Mouse (Mus musculus): Measurements from ENCODE around the gene Cep85l. TPM values are rescaled to one million over a fixed set of nuclear protein-coding genes. Genes with fewer than 3 reads are reported as not detected.

Gene Cep85l
- 5.6 and 5.9 TPM in 2 replicates for polyA plus RNA-seq (2015; fragmentation: Nextera tagmentation; extraction: Ambion mirVana)

- Histone ChIP-seq H3K27ac (peak within 1 kb of the TSS; percentile 97), H3K4me2 (peak within 1 kb of the TSS; percentile 65), H3K4me3 (peak within 1 kb of the TSS; percentile 87), H3K36me3 (ENCODE audit: poor library complexity, severe bottlenecking) (no peaks in the 10 kb centered on the region), H3K27me3 (no peaks in the 10 kb centered on the region), H3K9ac (peak within 1 kb of the TSS; percentile 96), H3K9me3 (replicated peaks) (no peaks in the 10 kb centered on the region), H3K4me1 (peaks cover 27% of the 10 kb centered on the region)
- peak; percentile 99 for ATAC-seq
- under 1% methylated on average over 27 of the region's 31 CpGs for WGBS
Measured at GRCm38 (mm10) chr10:53379709-53380106, at the start of gene Cep85l. Gene Cep85l (minus strand): TSS chr10:53379947.

- peaks cover 25% of the 10 kb centered on the region for H3K4me1 ChIP-seq
- WGBS = 63% methylated on average over 7 of the region's 7 CpGs
- ATAC-seq = no peak
- no peaks in the 10 kb centered on the region for H3K36me3 ChIP-seq (ENCODE audit: poor library complexity, severe bottlenecking)
- no peak overlapping the region for H3K9ac ChIP-seq
- no peak overlapping the region for H3K4me3 ChIP-seq
- no peaks in the 10 kb centered on the region for H3K9me3 ChIP-seq (replicated peaks)
- no peaks in the 10 kb centered on the region for H3K27me3 ChIP-seq
- 0 out of 2 replicates have a peak overlapping the region, but pooled peaks have one; percentile 60 for H3K27ac ChIP-seq
- no peak overlapping the region for H3K4me2 ChIP-seq
Measured at GRCm38 (mm10) chr10:53428695-53429447, 49.1 kb upstream of the Cep85l start.

- WGBS = 87% methylated on average over 2 of the region's 2 CpGs
- ATAC-seq = no peak
- peaks cover 25% of the 10 kb centered on the region for H3K4me1 ChIP-seq
- no peak overlapping the region for H3K4me2 ChIP-seq
- no peaks in the 10 kb centered on the region for H3K36me3 ChIP-seq (ENCODE audit: poor library complexity, severe bottlenecking)
- no peak overlapping the region for H3K4me3 ChIP-seq
- no peaks in the 10 kb centered on the region for H3K27me3 ChIP-seq
- no peak overlapping the region for H3K27ac ChIP-seq
- no peak overlapping the region for H3K9ac ChIP-seq
- no peaks in the 10 kb centered on the region for H3K9me3 ChIP-seq (replicated peaks)
Measured at GRCm38 (mm10) chr10:53426524-53426923, 46.8 kb upstream of the Cep85l start.

- Histone ChIP-seq H3K4me3 (no peak overlapping the region), H3K36me3 (ENCODE audit: poor library complexity, severe bottlenecking) (no peaks in the 10 kb centered on the region), H3K9ac (no peak overlapping the region), H3K4me2 (no peak overlapping the region), H3K27ac (no peak overlapping the region), H3K4me1 (no peaks in the 10 kb centered on the region), H3K27me3 (no peaks in the 10 kb centered on the region), H3K9me3 (replicated peaks) (no peaks in the 10 kb centered on the region)
- 100% methylated on average over 1 of the region's 1 CpGs for WGBS
- no peak for ATAC-seq
Measured at GRCm38 (mm10) chr10:53423091-53423490, 43.3 kb upstream of the Cep85l start.

GRCm38 (mm10) chr10:53422206-53422605 lies 42.5 kb upstream of the Cep85l start:
- H3K9ac ChIP-seq = no peak overlapping the region
- H3K4me2 ChIP-seq = no peak overlapping the region
- 70% methylated on average over 1 of the region's 1 CpGs for WGBS
- no peaks in the 10 kb centered on the region for H3K36me3 ChIP-seq (ENCODE audit: poor library complexity, severe bottlenecking)
- ATAC-seq = no peak
- H3K27ac ChIP-seq = no peak overlapping the region
- no peak overlapping the region for H3K4me3 ChIP-seq
- H3K27me3 ChIP-seq = no peaks in the 10 kb centered on the region
- H3K9me3 ChIP-seq (replicated peaks) = no peaks in the 10 kb centered on the region
- H3K4me1 ChIP-seq = no peaks in the 10 kb centered on the region

- H3K4me1 ChIP-seq = no peaks in the 10 kb centered on the region
- ATAC-seq = no peak
- WGBS = 90% methylated on average over 6 of the region's 6 CpGs
- no peaks in the 10 kb centered on the region for H3K9me3 ChIP-seq (replicated peaks)
- no peak overlapping the region for H3K27ac ChIP-seq
- no peaks in the 10 kb centered on the region for H3K27me3 ChIP-seq
- H3K4me2 ChIP-seq = no peak overlapping the region
- no peaks in the 10 kb centered on the region for H3K36me3 ChIP-seq (ENCODE audit: poor library complexity, severe bottlenecking)
- H3K4me3 ChIP-seq = no peak overlapping the region
- no peak overlapping the region for H3K9ac ChIP-seq
Measured at GRCm38 (mm10) chr10:53421613-53422012, 41.9 kb upstream of the Cep85l start.

- Histone ChIP-seq H3K27me3 (no peaks in the 10 kb centered on the region), H3K9me3 (replicated peaks) (no peaks in the 10 kb centered on the region), H3K9ac (no peak overlapping the region), H3K27ac (no peak overlapping the region), H3K4me1 (no peaks in the 10 kb centered on the region), H3K4me3 (no peak overlapping the region), H3K36me3 (ENCODE audit: poor library complexity, severe bottlenecking) (no peaks in the 10 kb centered on the region), H3K4me2 (no peak overlapping the region)
- no peak for ATAC-seq
Measured at GRCm38 (mm10) chr10:53420069-53420468, 40.3 kb upstream of the Cep85l start.

GRCm38 (mm10) chr10:53419139-53419935 lies 39.6 kb upstream of the Cep85l start:
- no peak overlapping the region for H3K4me2 ChIP-seq
- no peak for ATAC-seq
- no peaks in the 10 kb centered on the region for H3K9me3 ChIP-seq (replicated peaks)
- peaks cover 4% of the 10 kb centered on the region for H3K4me1 ChIP-seq
- H3K36me3 ChIP-seq (ENCODE audit: poor library complexity, severe bottlenecking) = no peaks in the 10 kb centered on the region
- H3K27ac ChIP-seq = no peak overlapping the region
- no peak overlapping the region for H3K9ac ChIP-seq
- no peak overlapping the region for H3K4me3 ChIP-seq
- WGBS = 74% methylated on average over 4 of the region's 4 CpGs
- H3K27me3 ChIP-seq = no peaks in the 10 kb centered on the region

- Histone ChIP-seq H3K27me3 (no peaks in the 10 kb centered on the region), H3K4me1 (peaks cover 7% of the 10 kb centered on the region), H3K27ac (no peak overlapping the region), H3K4me3 (no peak overlapping the region), H3K9ac (no peak overlapping the region), H3K36me3 (ENCODE audit: poor library complexity, severe bottlenecking) (no peaks in the 10 kb centered on the region), H3K9me3 (replicated peaks) (no peaks in the 10 kb centered on the region), H3K4me2 (no peak overlapping the region)
- ATAC-seq = no peak
- WGBS = 85% methylated on average over 2 of the region's 2 CpGs
Measured at GRCm38 (mm10) chr10:53417015-53417414, 37.3 kb upstream of the Cep85l start.

- H3K27me3 ChIP-seq = no peaks in the 10 kb centered on the region
- 61% methylated on average over 9 of the region's 9 CpGs for WGBS
- H3K4me1 ChIP-seq = peaks cover 7% of the 10 kb centered on the region
- H3K4me3 ChIP-seq = no peak overlapping the region
- no peaks in the 10 kb centered on the region for H3K9me3 ChIP-seq (replicated peaks)
- no peak overlapping the region for H3K27ac ChIP-seq
- H3K36me3 ChIP-seq (ENCODE audit: poor library complexity, severe bottlenecking) = no peaks in the 10 kb centered on the region
- no peak overlapping the region for H3K4me2 ChIP-seq
- ATAC-seq = no peak
- H3K9ac ChIP-seq = no peak overlapping the region
Measured at GRCm38 (mm10) chr10:53416152-53416712, 36.5 kb upstream of the Cep85l start.

GRCm38 (mm10) chr10:53415252-53415651 lies 35.5 kb upstream of the Cep85l start:
- no peak for ATAC-seq
- 89% methylated on average over 9 of the region's 9 CpGs for WGBS
- Histone ChIP-seq H3K4me1 (peaks cover 7% of the 10 kb centered on the region), H3K27me3 (no peaks in the 10 kb centered on the region), H3K9me3 (replicated peaks) (no peaks in the 10 kb centered on the region), H3K4me2 (no peak overlapping the region), H3K36me3 (ENCODE audit: poor library complexity, severe bottlenecking) (no peaks in the 10 kb centered on the region), H3K9ac (no peak overlapping the region), H3K4me3 (no peak overlapping the region), H3K27ac (no peak overlapping the region)
